Mouse (Mus musculus) G1E-ER4 (cell line): ENCODE data around the gene Scube1. TPM values are rescaled to one million over a fixed set of nuclear protein-coding genes. Genes with fewer than 3 reads are reported as not detected.

Experiments used
- GATA1 ChIP-seq: IDR thresholded peaks from one replicate; pipeline ENCODE4 v1.8.0; 2012; ENCODE audit warnings: low read length, inconsistent platforms
- polyA plus RNA-seq: library from polyadenylated mRNA; stranded (reverse); fragments of >175 nt; gene quantifications from 2 replicates; pipeline ENCODE4 v1.2.3, GENCODE M21; 2012

The Scube1 gene
- polyA plus RNA-seq, 1 experiment, result not detected

GRCm38 (mm10) chr15:83640208-83640607 lies 84.6 kb downstream of the Scube1 start:
- TF ChIP-seq GATA1, result no peak

GRCm38 (mm10) chr15:83639160-83639559 lies 85.7 kb downstream of the Scube1 start:
- TF ChIP-seq GATA1, result no peak

- no peak for TF ChIP-seq GATA1
Observed at GRCm38 (mm10) chr15:83638196-83638899, 86.5 kb downstream of the Scube1 start.

GRCm38 (mm10) chr15:83636759-83637158 lies 88.1 kb downstream of the Scube1 start:
- no peak for TF ChIP-seq GATA1

DNA sequence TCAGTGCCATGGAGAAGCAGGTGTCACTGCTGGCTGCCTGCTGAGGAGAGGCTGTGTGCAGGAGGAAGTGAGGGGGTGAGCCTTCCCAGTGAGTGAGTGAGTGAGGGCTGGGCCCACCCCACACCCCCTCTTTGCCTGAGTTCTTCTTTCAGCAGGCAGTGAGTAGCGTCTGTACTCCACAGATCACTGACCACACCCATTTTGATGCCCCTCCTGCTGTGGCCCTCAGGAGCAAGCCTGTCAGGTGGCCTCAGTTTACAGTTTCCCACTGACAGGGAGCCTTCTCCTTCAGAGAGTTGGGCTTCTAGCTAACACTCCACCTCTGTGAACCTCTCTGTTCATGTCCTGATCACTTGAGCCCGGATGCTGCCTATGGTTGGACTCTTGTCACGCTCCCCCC lies 89.6 kb downstream of the Scube1 start:
- no peak for TF ChIP-seq GATA1

DNA sequence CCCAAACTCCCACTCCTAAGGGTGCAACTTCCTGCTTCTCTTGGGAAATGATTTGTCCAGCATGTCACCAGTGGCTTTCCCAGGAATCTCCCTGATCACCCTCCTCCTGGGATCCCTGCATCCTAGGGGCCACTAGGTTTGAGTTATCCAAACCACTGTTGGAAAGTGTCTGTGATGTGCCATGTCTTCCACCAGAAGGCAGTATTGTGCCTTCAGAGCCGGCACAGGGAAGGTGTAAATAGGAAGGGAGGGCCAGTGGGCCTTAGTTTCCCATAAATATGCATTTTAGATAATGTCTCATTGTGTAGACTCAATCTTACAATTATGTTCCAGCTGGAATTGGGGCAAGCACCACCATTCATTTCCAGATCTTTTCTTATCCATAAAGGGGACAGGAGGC lies 90.7 kb downstream of the Scube1 start:
- no peak for TF ChIP-seq GATA1

DNA sequence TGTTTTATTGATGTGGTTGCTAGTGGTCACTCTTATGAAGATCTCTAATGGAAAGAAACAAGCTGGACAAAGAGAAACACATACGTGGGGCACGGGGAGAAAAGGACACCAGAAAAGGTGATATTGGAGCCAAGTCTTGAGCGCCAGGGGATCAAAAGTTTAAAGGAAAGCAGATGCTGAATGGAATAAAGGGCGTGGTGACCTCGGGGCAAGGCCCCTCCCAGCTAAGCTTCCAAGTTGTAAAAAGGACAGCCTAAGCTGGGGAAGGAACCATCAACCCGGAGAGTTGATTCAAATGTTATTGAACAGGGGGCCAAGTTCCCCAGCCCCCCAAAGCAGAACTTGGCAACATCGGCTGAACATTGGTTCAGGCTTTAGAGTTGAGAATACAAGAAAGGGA lies 93.8 kb downstream of the Scube1 start:
- no peak for TF ChIP-seq GATA1

DNA sequence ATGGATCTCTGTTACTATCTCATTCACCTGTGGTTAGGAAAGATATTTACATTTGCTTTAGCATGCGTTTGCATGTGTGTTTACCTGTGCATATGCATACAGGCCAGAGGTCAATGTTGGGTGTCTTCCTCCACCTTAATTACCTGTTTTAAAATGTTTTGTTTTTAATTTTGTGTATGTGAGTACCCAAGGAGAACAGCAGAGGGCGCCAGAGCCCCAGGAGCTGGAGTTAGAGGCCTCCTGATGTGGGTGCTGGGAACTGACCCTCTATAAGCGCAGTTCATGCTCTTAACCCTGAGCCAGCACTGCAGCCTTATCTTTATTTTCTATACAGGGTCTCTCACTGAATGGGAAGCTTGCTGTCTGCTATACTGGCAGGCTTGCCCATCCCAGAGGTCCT lies 95.1 kb downstream of the Scube1 start:
- no peak for TF ChIP-seq GATA1

GRCm38 (mm10) chr15:83626142-83626645 lies 98.6 kb downstream of the Scube1 start:
- no peak for TF ChIP-seq GATA1

- TF ChIP-seq GATA1, result no peak
Observed at GRCm38 (mm10) chr15:83615245-83615644, 109.6 kb downstream of the Scube1 start.

GRCm38 (mm10) chr15:83607115-83607802 lies 117.6 kb downstream of the Scube1 start:
- no peak for TF ChIP-seq GATA1

DNA sequence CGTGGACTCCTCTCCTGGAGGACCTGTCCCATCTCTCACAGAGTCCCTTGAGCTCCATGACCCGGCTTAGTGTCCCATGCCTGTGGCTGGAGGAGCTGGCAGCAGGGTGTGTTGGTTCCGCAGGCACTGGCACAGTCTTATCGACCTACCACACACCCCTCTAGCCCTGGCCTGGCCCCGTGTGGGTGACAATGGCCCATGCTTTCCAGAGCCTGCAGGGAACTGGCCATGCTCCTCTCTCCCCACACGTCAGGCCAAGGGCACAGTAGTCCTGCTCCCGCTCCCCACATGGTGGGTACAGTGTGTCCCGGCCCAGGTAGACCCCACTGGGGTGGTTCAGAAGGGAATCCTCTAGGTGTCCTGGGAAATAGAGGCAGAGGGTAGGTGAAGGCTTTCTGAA lies 118.1 kb downstream of the Scube1 start:
- no peak for TF ChIP-seq GATA1

DNA sequence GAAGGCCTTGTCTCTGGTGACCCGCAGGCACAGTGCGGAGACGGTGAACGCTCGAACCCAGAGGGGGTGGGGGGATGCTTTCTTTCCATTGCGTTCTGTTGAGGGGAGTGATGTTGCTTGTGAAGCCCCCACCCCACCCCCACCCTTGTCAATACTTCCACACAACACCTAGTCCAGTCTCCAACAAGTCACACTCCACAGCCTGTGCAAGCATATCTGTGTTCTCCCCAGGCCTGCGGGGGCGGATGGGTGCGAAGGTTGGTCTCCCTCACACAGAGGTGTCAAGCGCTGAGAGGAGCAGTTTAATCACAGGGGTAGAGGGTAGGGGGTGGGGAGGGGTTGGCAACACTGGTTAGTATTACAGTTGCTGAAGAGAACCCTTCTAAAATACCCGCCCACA lies 118.6 kb downstream of the Scube1 start:
- no peak for TF ChIP-seq GATA1

GRCm38 (mm10) chr15:83603426-83603825 lies 121.4 kb downstream of the Scube1 start:
- no peak for TF ChIP-seq GATA1

- TF ChIP-seq GATA1, result no peak
Observed at GRCm38 (mm10) chr15:83603046-83603396, 121.8 kb downstream of the Scube1 start.

- TF ChIP-seq GATA1, result no peak
Observed at GRCm38 (mm10) chr15:83602372-83603045, 122.3 kb downstream of the Scube1 start.

- TF ChIP-seq GATA1, result no peak
Observed at GRCm38 (mm10) chr15:83601185-83601584, 123.6 kb downstream of the Scube1 start.

DNA sequence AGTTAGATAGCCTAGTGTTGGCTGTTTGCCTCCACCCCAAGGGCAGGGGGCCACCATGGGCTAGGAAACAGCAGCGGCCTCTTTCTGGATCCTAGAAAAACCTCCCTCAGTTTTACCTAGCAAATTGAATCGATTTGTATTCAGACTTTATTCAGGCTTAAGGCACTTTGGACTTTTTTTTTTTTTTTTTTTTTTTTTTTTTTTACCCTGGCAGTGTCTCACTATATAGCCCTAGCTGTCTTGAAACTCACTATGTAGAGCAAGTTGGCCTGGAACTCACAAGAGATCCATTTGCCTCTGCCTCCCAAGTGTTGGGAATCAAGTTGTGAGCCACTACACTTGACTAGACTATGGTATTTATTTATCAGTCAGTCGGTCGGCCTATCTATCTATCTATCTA lies 128.0 kb downstream of the Scube1 start:
- TF ChIP-seq GATA1, result no peak
